Mouse (Mus musculus): ENCODE data around the gene Ctso.

The Ctso gene

GRCm38 (mm10) chr3:81951785-81952184 is 19.4 kb downstream of the Ctso start:
- DNase-seq (ENCODE audit: low read depth) = no peak

GRCm38 (mm10) chr3:81957484-81957883 is 25.1 kb downstream of the Ctso start:
- DNase-seq (ENCODE audit: low read depth) = no peak

DNA sequence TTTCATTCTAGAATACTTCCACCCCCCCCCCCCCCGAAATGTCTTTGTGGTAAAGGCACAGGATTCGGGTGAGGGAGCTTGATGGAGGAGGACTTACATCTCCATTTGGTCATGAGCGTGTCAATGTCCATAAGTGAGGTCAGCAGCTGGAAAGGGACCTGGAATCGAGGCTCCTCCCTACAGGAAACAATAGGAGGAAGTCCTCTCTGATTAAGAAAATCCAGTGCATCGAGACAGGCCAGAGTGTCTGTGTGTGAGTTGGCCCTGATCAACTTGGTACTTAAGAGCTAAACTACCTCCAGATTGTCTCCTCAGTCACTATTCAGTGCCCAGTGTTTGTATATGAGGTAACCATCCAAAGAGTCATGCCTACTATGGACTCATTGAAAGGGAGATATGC is 28.9 kb downstream of the Ctso start:
- DNase-seq (ENCODE audit: low read depth) = no peak

GRCm38 (mm10) chr3:81963768-81964167 is 31.4 kb downstream of the Ctso start:
- no peak for DNase-seq (ENCODE audit: low read depth)

DNA sequence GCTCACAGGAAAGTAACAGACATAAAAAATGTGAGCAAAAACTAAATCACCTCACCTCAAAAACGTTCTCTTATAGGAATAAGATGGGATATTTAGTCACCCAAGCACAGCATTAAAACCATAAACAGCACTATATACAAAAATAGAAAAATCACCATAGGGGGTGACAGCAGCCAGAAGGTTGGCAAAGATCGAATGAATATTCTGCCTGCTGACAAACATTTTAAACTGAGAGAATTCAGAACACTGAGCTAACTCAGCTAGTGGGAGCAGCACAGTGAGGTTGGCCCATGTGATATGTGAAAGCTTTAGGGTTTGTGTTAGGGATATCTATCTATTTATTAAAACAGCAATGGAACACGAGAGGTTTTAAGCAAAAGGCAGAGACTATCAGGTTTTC is 32.2 kb downstream of the Ctso start:
- DNase-seq (ENCODE audit: low read depth) = no peak

GRCm38 (mm10) chr3:81975607-81976006 is 43.2 kb downstream of the Ctso start:
- DNase-seq (ENCODE audit: low read depth) = no peak

DNA sequence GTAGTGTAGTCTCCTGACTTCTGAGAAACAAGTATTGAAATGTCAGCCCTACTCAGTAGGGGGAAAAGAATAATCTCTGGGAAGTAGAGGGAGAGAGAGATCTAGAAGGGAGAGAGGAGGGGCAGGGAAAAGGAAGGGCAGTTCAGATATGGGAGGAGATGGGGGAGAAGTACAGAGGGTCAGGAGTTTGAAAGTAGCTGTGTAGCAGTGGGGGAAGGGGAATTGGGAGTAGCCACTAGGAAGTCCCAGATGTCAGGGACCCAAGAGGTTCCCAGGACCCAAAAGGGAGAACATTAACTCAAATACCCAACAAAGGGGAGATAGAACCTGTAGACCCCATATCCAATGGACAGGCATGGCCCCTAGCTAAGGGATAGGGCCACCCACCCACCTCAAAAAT is 43.7 kb downstream of the Ctso start, which contains the start of gene Tdo2:
TSS of gene Tdo2 (minus strand) at position 101 of the 400 bp plus-strand sequence.
- DNase-seq (ENCODE audit: low read depth) = no peak

- DNase-seq (ENCODE audit: low read depth) = no peak
These were observed 49.2 kb downstream of the Ctso start for GRCm38 (mm10) chr3:81981576-81981975.

GRCm38 (mm10) chr3:81981990-81982389 is 49.6 kb downstream of the Ctso start, which contains the start of gene Asic5:
Gene Asic5, plus strand, starts transcription at chr3:81982290.
- no peak for DNase-seq (ENCODE audit: low read depth)

- no peak for DNase-seq (ENCODE audit: low read depth)
These were observed 50.9 kb downstream of the Ctso start for GRCm38 (mm10) chr3:81983120-81983895.

- no peak for DNase-seq (ENCODE audit: low read depth)
These were observed 52.7 kb downstream of the Ctso start for GRCm38 (mm10) chr3:81985100-81985499.

DNA sequence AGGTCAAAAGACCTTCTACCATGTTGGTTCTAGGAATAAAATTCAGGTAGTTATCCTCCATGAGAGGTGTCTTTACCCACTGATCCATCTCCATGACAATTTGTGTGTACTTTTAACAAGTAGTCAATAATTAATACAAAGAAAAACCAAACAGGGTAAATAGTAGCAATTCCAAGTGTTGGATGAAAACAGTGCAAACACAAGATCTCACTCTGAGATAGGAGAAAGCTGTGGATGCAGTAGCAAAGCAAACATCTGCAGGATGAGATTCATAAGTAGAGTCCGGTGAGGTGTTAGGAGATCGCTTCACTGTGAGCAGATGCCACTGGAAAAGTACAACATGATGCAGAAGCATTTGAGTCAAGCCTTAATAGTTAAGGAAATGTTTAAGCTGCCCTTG is 53.7 kb downstream of the Ctso start:
- no peak for DNase-seq (ENCODE audit: low read depth)

DNA sequence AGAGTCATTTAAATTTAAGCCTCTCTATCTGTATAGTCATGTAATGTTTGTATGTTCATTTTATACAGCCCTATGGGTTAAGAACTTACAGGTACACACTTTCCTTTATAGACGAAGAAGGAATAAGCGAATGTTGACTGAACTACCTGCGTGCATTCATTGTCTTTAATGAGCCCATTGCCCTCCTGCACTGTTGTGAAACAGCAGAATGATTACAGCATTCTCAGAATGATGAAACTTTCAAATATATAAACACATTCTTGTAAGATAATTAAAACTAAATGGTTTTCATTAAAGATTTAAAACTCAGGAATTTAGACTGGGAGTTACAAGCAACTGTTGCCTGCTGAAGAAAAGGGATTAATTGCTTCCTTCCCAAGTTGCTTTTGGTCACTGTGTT is 55.2 kb downstream of the Ctso start:
- DNase-seq (ENCODE audit: low read depth) = no peak

DNA sequence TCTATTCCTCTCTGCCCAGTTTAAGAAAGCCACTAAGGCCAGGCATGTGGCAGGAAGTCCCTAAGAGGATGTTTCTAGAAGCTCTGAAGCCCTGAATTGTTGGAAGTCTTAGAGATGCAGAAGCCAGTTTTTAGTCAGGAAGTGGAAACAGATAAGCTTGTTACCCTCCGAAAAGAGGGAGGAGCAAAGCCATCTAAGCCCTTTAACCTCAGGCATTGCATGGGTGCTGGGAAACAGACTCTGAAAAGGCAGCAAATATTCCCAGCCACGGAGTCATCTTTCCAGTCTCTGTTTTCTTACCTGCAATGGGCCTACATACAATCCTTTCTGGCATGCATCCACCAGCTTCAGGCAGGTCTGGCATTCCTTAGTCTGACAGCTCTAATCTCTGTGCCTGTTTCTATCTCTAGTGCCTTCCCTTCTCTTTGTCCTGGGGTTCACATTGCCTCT is 57.3 kb downstream of the Ctso start:
- no peak for DNase-seq (ENCODE audit: low read depth)

DNA sequence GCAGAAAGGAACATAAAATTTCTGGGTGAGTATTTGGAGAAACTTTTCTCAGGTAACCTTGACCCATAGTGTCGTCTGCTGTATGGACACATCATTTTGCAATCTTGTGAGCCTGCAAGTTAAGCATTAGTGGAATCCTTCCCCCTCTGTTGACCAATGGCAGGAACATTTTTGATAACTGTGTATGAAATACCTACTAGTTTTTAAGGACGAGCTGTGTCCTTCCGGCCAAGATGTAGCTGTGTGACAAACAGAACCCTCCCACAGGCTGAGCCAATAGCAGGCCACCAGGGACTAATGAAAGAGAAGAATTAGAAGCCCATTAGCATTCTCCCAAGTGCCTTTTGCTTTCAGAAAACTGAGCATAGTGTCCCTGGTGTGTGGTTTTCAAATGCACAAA is 58.1 kb downstream of the Ctso start:
- no peak for DNase-seq (ENCODE audit: low read depth)

DNA sequence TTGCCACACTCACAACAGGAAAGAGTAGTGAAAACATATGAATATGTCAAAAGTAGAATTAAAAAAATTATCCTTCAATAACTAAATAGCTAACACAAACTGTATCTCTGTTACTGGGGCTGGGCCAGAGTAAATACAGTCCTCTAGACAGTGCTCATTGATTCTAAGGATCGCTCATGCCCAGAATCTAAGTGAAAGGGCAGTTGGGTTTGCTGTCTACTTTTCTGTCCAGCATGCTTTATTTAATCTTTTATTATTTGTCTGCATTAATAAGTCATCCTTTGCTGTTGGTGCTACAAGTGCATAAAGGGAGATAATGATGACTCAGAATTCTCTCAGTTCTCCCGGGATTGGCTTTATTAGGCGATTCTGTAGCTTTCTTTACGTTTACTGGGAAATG is 63.0 kb downstream of the Ctso start:
- DNase-seq (ENCODE audit: low read depth) = peak; percentile 3

- DNase-seq (ENCODE audit: low read depth) = peak; percentile 52
These were observed 63.6 kb downstream of the Ctso start for GRCm38 (mm10) chr3:81995988-81996387.
